Mouse (Mus musculus) stomach, postnatal 0 days (tissue): ENCODE measurements around the gene Wscd1.

ENCODE experiments used
- CTCF ChIP-seq: IDR thresholded peaks from 2 replicates; pipeline ENCODE4 v1.5.1; 2016; ENCODE audit warnings: antibody characterized with exemption, low read depth, mild to moderate bottlenecking, moderate library complexity
- EP300 ChIP-seq: optimal IDR thresholded peaks from 2 replicates; pipeline ENCODE3; 2016; ENCODE audit warnings: antibody characterized with exemption

DNA sequence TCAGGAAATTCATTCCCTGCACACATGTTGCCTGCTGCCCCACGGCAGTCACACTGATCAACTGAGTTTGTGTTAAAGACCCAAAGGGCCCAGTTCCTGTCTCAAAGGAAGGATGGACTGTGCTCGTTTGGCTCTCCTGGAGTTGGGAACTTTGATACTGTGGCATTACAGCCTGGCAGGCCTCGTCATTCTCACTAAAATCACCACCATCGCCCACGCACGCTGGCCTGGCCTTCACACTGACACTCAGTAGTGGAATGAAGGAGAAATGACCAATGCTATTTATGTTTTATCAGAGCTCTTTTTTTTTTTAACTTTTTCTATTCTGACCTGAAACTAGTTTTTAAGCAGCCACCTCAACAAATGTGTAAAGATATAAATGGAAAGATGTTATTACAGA lies 65.6 kb downstream of the Wscd1 start:
- no peak for TF ChIP-seq CTCF
- TF ChIP-seq EP300: no peak
